Mouse (Mus musculus) MN1 (cell line): ENCODE data around the gene Ccl11.

Source experiments
- DNase-seq: peaks from one replicate; pipeline ENCODE4 v3.0.0-alpha.2; 2016; ENCODE audit warnings: low spot score

Ccl11 gene

DNA sequence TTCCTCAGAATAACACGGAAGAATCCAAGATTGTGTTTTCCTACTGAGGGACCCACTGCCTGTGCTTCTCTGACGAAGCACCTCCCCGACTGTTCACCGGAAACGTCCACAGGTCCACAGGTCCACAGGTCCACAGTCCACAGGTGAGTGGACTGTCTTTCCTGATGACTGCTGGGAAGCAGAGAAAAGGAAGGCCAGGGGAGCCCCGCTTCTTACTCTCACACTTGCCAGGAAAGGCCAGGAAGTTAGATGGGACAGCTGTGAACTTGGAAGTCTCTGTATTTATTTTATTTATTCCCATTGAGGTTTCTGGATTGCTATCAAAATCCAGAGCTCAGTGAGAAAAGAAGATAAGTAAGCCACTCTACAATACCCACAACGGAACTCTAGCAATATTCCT is 3.8 kb upstream of the Ccl11 start:
- no peak for DNase-seq

DNA sequence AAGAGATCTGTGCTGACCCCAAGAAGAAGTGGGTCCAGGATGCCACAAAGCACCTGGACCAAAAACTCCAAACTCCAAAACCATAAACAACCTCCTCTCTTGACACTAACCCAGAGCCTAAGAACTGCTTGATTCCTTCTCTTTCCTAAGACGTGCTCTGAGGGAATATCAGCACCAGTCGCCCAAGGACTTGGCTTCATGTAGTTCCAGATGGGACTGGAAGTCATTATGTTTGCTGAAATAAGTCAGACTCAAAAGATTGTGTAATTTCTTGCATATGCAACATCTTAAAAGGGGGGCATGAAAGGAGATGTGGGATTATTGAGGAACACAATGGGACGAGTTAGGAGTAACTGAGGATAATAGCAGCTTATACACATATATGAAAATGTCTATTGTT is 4.6 kb downstream of the Ccl11 start:
- DNase-seq: no peak

DNA sequence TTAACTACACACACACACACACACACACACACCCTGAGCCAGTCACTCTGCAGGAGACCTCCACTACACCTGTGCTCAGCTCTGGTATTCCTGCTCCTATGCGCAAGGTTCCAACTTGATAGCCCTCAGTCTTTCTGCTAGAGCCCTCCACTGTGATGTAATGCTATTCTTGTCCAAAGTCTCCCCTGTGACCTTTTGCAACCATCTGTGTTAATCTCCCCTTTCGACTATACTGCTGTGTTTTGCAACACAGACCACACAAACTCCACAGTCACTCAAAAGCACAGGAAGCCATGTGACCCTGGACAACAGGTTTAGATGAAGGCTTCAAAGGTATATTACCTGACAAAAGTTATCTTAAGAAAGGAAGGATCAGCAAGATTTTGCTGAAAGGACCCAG is 5.8 kb downstream of the Ccl11 start:
- no peak for DNase-seq

DNA sequence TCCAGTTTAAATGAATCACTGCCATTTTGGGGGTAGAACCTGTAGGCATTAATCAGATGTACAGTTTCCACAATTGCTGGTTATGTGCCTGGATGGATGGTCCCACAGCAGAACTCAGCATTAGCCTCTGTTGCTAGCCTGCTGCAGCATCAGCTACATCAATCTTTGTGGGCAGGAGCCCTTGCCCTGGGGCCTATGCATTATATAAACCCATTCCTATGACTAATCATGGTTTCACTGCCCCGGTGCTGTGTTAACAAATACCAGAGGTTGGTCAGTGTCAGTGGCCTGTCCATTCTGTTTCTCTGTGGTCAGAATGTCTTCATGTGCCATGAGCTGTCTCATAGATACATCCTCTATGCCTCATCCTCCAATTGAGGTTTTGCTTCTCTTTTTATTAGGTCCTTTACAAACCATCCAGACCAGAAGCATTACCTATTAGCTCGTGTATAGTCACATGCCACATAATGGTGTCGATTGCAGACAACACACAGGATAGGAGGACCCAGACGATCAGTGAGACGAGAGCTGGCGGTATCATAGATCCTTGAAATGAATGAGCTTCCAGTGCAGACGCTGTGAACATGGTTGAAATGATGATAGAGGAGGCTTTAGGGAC is 9.4 kb downstream of the Ccl11 start:
- no peak for DNase-seq

DNA sequence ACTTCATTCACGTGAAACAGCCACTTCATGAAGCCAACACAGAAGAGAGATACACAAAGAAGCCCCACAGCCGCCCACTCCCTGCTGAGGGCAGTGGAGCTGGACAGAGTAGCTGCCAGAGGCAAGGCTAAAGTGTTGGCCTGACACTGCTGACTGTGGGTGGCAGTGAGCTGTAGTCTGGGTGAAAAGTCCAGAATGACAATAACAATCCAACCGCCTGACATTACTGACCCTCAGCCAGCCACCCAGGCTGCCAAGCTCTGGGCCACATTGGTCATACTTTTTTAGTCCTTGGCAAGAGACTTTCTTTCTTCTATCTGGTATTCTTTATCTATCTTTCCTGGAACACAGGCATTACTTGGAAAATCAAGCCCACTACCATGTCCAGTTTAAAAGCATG is 13.5 kb downstream of the Ccl11 start:
- no peak for DNase-seq

DNA sequence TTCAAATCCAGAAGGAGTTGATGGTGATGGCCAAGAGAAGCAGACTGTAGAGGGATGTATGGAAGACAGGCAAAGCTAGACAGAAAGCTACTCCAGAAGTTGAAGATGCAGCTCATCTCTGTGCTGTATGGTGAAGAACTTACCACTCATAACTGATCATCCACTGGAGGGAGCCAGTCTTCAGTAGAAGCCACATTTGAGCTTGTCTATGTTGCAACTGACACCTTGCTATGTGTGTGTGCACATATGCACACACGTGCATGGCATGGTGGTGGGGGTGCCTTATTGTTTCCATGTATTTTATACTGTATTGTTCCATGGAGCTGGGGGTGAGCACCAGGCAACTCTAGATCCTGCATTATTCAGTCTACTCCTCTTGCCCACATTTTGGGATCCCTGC is 14.8 kb downstream of the Ccl11 start:
- no peak for DNase-seq

DNA sequence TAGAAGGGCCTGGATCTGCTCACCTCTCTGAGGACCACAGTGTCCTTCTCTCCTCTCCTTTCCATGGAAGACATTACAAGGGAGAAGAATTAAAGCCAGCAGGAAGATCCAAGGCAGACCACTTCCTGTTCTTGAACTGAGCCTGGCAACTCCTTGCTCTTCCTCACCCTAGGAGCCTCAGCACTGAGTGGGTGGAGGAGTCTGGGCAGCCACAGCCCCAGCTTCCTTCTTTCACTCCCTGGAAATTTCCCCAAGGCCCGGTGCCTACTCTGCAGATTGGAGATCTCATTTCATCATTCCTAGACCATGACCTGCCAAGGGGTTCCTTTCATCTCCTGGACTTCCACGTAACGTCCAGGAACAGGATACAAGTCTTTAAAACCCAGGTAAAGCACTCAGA is 15.4 kb downstream of the Ccl11 start:
- DNase-seq: no peak

DNA sequence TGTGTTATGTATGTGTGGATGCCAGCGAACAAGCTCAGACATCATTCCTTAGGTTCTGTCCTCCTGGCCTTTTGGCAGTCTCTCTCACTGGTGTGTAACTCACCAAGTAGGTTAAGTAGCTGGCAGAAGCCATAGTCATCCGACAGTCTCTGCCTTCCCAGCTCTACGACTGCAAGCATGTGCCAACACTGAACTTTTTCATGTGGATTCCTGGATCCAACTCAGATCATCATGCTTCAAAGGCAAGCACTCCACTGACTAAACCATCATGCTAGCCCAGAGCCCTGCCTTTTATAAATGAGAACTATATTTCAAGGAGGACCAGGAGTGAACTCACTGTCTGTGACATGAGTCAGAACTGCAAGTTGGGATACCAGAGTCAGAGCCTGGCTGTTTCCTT is 16.1 kb downstream of the Ccl11 start:
- DNase-seq: no peak

DNA sequence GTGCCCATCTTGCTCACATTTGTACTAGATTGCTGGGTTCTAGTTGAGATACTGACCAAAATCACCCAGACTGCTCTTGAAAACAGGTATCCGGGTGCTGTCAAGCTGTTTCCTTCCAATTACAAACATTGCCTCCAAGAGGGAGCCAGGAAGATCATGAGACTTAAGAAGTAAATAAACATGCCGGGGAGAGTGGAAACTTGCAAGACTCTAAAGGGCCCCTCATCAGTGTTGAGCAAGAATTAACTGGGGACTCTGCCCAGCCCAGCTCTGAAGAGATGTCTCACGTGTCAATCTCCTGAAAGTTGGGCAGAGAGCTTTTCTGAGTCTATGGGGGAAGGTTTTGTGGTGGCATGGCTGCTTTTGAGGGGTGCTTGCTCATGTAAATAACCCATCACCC is 19.4 kb downstream of the Ccl11 start:
- no peak for DNase-seq

DNA sequence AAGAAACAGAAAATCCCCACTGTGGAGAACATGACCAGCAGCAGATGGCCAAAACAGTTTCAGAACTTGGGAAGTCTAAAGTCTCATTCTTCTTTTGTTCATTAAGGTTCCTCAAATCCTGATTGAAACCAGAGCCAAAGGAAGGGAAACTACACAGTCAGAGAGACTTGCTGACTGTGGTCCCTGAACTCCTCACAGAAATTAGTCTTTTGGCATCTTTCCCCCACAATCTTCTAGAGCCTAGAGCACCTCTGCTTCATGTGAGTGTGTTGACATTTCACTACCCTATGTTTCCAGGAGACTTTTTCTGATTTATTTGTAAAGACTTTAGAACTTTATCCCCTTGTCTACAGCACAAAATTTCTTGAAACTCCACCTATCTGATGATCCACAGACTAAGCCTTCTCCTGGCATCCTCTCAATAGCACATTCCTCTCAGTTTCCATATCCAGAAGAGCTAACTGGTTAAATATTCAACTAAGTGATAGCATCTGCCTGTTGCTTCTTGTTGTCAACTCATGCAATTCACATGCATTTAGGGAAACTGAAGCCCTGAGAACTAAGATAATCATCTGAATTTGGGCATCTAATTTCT is 20.6 kb downstream of the Ccl11 start:
- DNase-seq: no peak

DNA sequence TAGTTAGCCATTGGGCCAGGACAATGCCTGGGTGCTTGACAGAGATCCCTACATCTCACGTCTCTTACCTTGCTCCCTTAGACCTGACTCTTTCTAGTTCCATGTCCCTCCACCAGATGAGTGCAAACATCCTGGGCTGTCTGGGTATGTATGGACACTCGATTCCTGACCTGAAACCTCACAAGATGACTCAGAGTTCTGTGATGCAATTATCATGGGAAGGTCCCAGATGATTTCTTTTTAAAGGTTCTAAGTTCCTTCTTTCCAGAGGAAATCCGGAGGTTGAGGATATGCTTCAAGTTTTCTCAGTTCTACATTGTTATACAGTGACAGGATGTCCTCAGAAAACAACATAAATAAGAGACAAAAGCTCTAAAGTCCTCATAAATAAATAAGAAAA is 23.2 kb downstream of the Ccl11 start:
- DNase-seq: no peak

DNA sequence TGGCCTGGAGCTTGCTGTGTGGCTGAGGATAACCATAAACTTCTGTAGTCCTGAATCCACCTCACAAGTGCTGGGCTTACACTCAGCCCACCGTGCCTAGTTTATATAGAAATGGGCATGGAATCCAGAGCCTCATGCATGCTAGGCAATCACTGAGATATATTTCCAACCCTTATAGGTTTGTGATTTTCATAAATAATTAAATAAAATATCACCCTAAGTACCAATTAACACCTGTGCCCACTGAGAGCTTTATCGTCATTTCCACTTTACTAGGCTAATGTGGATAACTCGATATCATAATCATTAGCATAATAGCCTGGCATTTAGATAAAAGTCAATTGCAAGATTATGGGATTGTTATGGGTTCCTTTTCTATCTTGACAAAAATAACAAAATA is 26.7 kb downstream of the Ccl11 start:
- DNase-seq: no peak

DNA sequence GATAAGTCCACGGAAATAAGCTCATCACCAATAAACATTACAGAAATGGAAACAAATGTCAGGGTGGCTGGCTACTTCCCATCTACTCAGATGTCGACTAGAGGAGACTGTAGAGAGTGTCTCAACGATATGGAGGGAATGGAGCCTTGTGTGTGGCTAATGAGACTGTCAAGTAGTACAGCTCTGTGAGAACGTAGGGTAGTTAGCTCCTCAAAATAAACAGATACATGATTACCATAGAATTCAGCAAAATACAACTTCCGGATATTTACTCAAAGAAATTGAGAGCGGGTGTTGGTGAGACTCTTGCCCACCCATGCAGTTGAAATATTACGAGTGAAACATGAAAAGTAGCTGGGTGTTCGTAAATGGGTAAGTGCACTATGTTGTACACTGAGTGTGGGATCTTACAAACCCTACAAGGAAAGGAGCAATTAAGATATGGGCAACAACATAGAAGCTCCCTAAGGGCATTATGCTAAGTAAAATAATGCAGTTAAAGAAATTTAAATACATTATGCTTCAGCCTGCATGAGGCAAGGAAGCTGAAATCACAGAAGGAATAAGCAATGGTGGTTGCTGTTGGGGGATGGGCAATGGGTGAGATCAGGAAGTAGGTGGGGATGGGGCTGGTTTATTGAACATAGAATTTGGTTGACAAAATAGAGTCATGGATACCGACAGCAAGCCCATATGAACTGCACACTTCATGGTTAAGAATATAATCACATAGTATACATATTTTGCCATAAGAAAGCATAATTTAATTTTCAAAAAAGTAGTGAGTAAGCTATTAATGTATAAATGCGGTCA is 42.1 kb downstream of the Ccl11 start:
- DNase-seq: no peak

DNA sequence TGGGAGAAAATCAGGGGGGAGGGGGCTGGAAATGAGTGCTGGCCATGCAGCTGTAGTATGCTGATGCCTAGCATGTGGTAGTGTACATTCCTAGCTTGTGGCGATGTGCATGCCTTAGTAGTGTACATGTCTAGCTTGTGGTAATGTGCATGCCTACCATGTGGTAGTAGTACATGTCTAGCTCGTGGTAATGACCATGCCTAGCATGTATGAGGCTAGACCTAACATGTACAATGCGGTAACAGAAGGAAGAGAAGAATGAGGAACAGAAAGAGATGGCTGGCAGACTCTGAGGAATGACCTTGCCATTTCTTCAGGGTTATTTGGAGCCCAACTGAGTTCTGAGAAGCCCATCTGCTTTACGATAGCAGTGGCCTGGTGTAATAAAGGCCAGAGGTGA is 43.5 kb downstream of the Ccl11 start:
- DNase-seq: no peak

DNA sequence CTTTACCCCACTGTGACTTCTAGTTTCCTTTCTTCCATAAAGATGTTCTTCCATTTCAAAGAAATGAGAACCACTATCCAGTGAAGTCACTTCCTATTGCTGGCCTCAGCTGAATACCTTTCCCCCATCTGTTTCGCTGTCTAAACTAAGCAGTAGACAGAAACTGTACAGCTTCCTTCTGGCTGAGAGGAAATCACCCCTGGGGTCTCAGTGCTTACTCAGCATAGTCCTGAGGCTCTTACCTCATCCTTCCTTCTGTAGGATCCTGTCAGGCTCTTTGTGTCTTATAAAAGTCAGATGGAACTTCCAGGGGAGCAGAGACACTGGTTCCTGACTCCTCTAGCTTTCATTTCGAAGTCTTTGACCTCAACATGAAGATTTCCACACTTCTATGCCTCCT is 43.9 kb downstream of the Ccl11 start, which contains the start of gene Ccl12:
Ccl12 (plus strand) TSS at position 317 of the 400 bp plus-strand sequence.
- DNase-seq: no peak

DNA sequence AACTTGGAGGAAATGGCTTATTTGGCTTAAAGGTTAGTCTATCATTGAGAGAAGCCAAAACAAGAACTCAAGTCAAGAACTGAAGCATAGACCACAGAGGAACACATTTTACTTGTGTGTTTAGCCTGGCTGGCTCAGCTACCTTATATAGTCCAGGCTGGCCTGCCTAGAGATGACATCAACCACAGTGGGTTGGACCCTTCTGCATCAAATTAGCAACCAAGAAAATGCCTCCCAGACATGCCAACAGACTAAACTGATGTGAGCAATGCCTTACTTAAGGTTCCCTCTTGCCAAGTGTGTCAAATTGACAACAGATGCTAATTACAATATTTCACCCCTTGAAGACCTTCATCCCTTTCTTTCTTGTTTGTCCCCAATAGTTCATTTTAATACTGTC is 52.0 kb downstream of the Ccl11 start:
- no peak for DNase-seq

DNA sequence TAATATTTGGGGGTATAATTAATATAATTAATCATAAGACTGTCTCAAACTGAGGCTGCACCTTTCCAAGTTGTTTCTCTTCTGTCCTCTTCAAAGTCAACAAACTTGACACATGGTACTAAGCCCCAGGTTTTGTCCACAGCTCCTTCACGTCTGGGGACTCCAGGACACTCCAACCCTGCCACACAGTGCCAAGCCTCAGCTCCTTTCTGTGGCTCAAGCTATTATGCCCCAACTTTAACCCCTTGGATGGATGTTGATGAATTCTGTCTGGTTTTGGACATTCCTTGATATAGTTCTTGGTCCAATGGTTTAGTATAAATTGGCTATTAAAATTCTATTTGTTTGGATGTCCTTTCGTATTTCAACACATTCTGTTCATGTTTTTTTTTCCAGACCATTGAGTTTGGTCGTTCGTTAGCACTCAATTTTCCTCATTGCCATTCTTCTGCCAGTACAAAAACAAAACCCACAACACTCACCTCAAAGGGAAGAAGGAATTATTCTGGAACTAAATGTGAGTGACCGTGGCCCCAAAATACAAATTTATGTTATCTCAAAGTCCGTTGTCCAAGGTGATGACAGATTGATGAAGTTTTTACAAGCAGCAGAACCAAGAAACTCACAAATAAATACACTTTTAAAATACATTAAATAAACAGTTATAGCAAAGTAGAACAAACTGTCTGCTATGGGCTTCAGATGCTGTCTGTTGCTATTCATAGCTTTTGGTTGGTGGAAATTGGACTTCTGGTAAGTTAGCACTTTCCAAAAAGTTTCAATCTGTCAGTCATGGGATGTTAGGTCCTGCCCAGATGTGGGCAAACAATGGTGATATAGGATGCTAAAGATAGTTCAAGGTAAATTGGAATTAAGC is 53.0 kb downstream of the Ccl11 start:
- no peak for DNase-seq
